Mouse (Mus musculus): ENCODE results near the gene Zkscan14. TPM values are rescaled to one million over a fixed set of nuclear protein-coding genes. Genes with fewer than 3 reads are reported as not detected.

The Zkscan14 gene
- polyA plus RNA-seq, 1 experiment, result 2.0 TPM

- TF ChIP-seq CTCF (IDR thresholded peaks at IDR 0.05; ENCODE audit: control insufficient read depth, insufficient read depth, insufficient read length), result no peak
- no peak for TF ChIP-seq CEBPB (IDR thresholded peaks at IDR 0.05; ENCODE audit: low read depth)
- TF ChIP-seq MYOD1 (IDR thresholded peaks at IDR 0.05; ENCODE audit: control insufficient read depth, insufficient read length, low read depth), result no peak
- no peak for TF ChIP-seq USF1 (IDR thresholded peaks at IDR 0.05; ENCODE audit: low read depth)
- no peak for TF ChIP-seq MYOG (IDR thresholded peaks at IDR 0.05; ENCODE audit: control insufficient read depth, extremely low read depth, insufficient read length)
- TF ChIP-seq FOSL1 (IDR thresholded peaks at IDR 0.05; ENCODE audit: insufficient read depth, low read length, poor library complexity, severe bottlenecking), result no peak
- TF ChIP-seq MAX (IDR thresholded peaks at IDR 0.05), result no peak
- no peak overlapping the region for H3K4me3 ChIP-seq (ENCODE audit: insufficient read depth, poor library complexity, severe bottlenecking)
- no peak overlapping the region for H3ac ChIP-seq (ENCODE audit: control insufficient read depth, insufficient read length, low read depth)
- no peaks in the 10 kb centered on the region for H3K79me2 ChIP-seq (ENCODE audit: control insufficient read depth, insufficient read depth)
- H3K27me3 ChIP-seq (ENCODE audit: control insufficient read depth, insufficient read depth, insufficient read length), result no peaks in the 10 kb centered on the region
- no peaks in the 10 kb centered on the region for H3K79me3 ChIP-seq (ENCODE audit: low read depth)
- peaks cover 4% of the 10 kb centered on the region for H3K36me3 ChIP-seq (ENCODE audit: control insufficient read depth, insufficient read depth)
Measured at GRCm38 (mm10) chr5:145218671-145219070, 17.0 kb upstream of the Zkscan14 start.

DNA sequence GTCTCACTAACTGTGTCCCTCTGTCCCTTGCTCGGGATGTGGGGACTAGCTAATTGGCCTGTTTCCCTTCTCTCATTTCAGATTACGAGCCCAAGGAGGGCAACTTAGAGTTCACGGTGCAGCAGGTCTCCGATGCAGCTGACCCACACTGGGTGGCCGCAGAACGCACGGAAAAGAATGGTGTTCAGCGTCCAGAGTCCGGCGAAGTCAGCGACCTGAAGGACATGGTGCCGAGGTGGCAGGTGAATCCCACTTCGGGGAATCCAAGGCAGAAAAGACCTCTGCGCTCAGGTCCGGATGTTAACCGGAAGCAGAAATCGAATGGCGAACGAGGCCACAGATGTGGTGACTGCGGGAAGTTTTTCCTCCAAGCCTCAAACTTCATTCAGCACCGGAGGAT lies 16.5 kb upstream of the Zkscan14 start:
- TF ChIP-seq CEBPB (IDR thresholded peaks at IDR 0.05; ENCODE audit: low read depth), result no peak
- peaks cover 4% of the 10 kb centered on the region for H3K36me3 ChIP-seq (ENCODE audit: control insufficient read depth, insufficient read depth)

DNA sequence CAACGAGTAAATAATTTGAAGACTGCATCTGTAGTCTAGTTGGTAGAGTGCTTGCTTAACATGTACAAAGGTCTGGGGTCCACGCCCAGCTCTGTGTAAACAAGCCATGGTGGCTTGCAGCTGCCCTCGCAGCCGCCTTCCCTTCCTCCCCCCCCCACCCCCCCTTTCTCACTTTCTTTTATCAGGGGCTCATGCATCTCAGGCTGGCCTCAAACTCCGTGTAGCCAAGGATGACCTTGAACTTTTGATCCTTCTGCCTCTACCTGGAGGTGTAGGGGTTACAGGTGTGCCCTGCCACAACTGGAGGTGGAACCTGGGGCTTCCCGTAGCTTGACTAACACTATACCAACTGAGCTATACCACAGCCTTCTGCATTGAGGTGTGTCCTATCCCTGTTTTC lies 16.1 kb upstream of the Zkscan14 start:
- TF ChIP-seq MYOD1 (IDR thresholded peaks at IDR 0.05; ENCODE audit: control insufficient read depth, insufficient read length, low read depth) (no peak), MYOG (IDR thresholded peaks at IDR 0.05; ENCODE audit: control insufficient read depth, extremely low read depth, insufficient read length) (no peak), CEBPB (IDR thresholded peaks at IDR 0.05; ENCODE audit: low read depth) (no peak), USF1 (IDR thresholded peaks at IDR 0.05; ENCODE audit: low read depth) (no peak), MAX (IDR thresholded peaks at IDR 0.05) (no peak), CTCF (IDR thresholded peaks at IDR 0.05; ENCODE audit: control insufficient read depth, insufficient read depth, insufficient read length) (no peak), FOSL1 (IDR thresholded peaks at IDR 0.05; ENCODE audit: insufficient read depth, low read length, poor library complexity, severe bottlenecking) (no peak)
- H3K27me3 ChIP-seq (ENCODE audit: control insufficient read depth, insufficient read depth, insufficient read length), result no peaks in the 10 kb centered on the region
- H3ac ChIP-seq (ENCODE audit: control insufficient read depth, insufficient read length, low read depth), result no peak overlapping the region
- H3K4me3 ChIP-seq (ENCODE audit: insufficient read depth, poor library complexity, severe bottlenecking), result no peak overlapping the region
- H3K79me3 ChIP-seq (ENCODE audit: low read depth), result no peaks in the 10 kb centered on the region
- H3K36me3 ChIP-seq (ENCODE audit: control insufficient read depth, insufficient read depth), result peaks cover 4% of the 10 kb centered on the region
- H3K79me2 ChIP-seq (ENCODE audit: control insufficient read depth, insufficient read depth), result no peaks in the 10 kb centered on the region

More for the DNA sequence above, 16.5 kb upstream of the Zkscan14 start:
- Histone ChIP-seq H3K79me2 (ENCODE audit: control insufficient read depth, insufficient read depth) (no peaks in the 10 kb centered on the region), H3K79me3 (ENCODE audit: low read depth) (no peaks in the 10 kb centered on the region), H3ac (ENCODE audit: control insufficient read depth, insufficient read length, low read depth) (no peak overlapping the region), H3K27me3 (ENCODE audit: control insufficient read depth, insufficient read depth, insufficient read length) (no peaks in the 10 kb centered on the region), H3K4me3 (ENCODE audit: insufficient read depth, poor library complexity, severe bottlenecking) (no peak overlapping the region)

- Histone ChIP-seq H3K27me3 (ENCODE audit: control insufficient read depth, insufficient read depth, insufficient read length) (no peaks in the 10 kb centered on the region), H3K36me3 (ENCODE audit: control insufficient read depth, insufficient read depth) (no peaks in the 10 kb centered on the region), H3K79me3 (ENCODE audit: low read depth) (peaks cover 1% of the 10 kb centered on the region), H3K79me2 (ENCODE audit: control insufficient read depth, insufficient read depth) (no peaks in the 10 kb centered on the region), H3K4me3 (ENCODE audit: insufficient read depth, poor library complexity, severe bottlenecking) (no peak overlapping the region), H3ac (ENCODE audit: control insufficient read depth, insufficient read length, low read depth) (no peak overlapping the region)
- TF ChIP-seq USF1 (IDR thresholded peaks at IDR 0.05; ENCODE audit: low read depth) (no peak), MYOD1 (IDR thresholded peaks at IDR 0.05; ENCODE audit: control insufficient read depth, insufficient read length, low read depth) (no peak), MYOG (IDR thresholded peaks at IDR 0.05; ENCODE audit: control insufficient read depth, extremely low read depth, insufficient read length) (no peak), FOSL1 (IDR thresholded peaks at IDR 0.05; ENCODE audit: insufficient read depth, low read length, poor library complexity, severe bottlenecking) (no peak), MAX (IDR thresholded peaks at IDR 0.05) (no peak), CEBPB (IDR thresholded peaks at IDR 0.05; ENCODE audit: low read depth) (no peak), CTCF (IDR thresholded peaks at IDR 0.05; ENCODE audit: control insufficient read depth, insufficient read depth, insufficient read length) (no peak)
Measured at GRCm38 (mm10) chr5:145214679-145215078, 13.0 kb upstream of the Zkscan14 start.

DNA sequence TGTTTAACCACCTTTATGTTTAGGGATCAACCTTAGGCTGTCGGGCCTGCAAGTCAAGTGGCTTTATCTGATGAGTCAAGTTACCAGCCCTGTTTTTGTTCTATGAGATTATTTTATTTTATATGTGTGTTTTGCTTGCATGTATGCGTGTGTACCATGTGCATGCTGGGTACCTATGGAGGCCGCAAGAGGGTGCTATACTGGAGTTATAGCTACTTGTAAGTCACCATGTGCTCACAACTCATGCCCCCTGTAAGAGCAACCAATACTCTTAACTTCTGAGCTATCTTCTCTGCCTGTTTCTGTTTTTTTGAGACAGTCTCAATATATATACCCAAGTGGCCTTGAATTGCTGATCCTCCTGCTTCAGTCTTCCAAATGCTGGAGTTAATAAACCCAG lies 11.8 kb upstream of the Zkscan14 start:
- no peak overlapping the region for H3ac ChIP-seq (ENCODE audit: control insufficient read depth, insufficient read length, low read depth)
- no peak overlapping the region for H3K4me3 ChIP-seq (ENCODE audit: insufficient read depth, poor library complexity, severe bottlenecking)
- H3K27me3 ChIP-seq (ENCODE audit: control insufficient read depth, insufficient read depth, insufficient read length), result no peaks in the 10 kb centered on the region
- H3K79me3 ChIP-seq (ENCODE audit: low read depth), result peaks cover 2% of the 10 kb centered on the region
- no peaks in the 10 kb centered on the region for H3K79me2 ChIP-seq (ENCODE audit: control insufficient read depth, insufficient read depth)
- H3K36me3 ChIP-seq (ENCODE audit: control insufficient read depth, insufficient read depth), result no peaks in the 10 kb centered on the region
- no peak for TF ChIP-seq MYOD1 (IDR thresholded peaks at IDR 0.05; ENCODE audit: control insufficient read depth, insufficient read length, low read depth)
- TF ChIP-seq CTCF (IDR thresholded peaks at IDR 0.05; ENCODE audit: control insufficient read depth, insufficient read depth, insufficient read length), result no peak
- no peak for TF ChIP-seq MAX (IDR thresholded peaks at IDR 0.05)
- TF ChIP-seq USF1 (IDR thresholded peaks at IDR 0.05; ENCODE audit: low read depth), result no peak
- TF ChIP-seq FOSL1 (IDR thresholded peaks at IDR 0.05; ENCODE audit: insufficient read depth, low read length, poor library complexity, severe bottlenecking), result no peak
- no peak for TF ChIP-seq CEBPB (IDR thresholded peaks at IDR 0.05; ENCODE audit: low read depth)
- no peak for TF ChIP-seq MYOG (IDR thresholded peaks at IDR 0.05; ENCODE audit: control insufficient read depth, extremely low read depth, insufficient read length)

GRCm38 (mm10) chr5:145212216-145212615 lies 10.5 kb upstream of the Zkscan14 start:
- Histone ChIP-seq H3K79me2 (ENCODE audit: control insufficient read depth, insufficient read depth) (no peaks in the 10 kb centered on the region), H3K79me3 (ENCODE audit: low read depth) (peaks cover 2% of the 10 kb centered on the region), H3K36me3 (ENCODE audit: control insufficient read depth, insufficient read depth) (peaks cover 3% of the 10 kb centered on the region), H3K27me3 (ENCODE audit: control insufficient read depth, insufficient read depth, insufficient read length) (no peaks in the 10 kb centered on the region), H3ac (ENCODE audit: control insufficient read depth, insufficient read length, low read depth) (no peak overlapping the region), H3K4me3 (ENCODE audit: insufficient read depth, poor library complexity, severe bottlenecking) (no peak overlapping the region)
- TF ChIP-seq CTCF (IDR thresholded peaks at IDR 0.05; ENCODE audit: control insufficient read depth, insufficient read depth, insufficient read length) (no peak), MYOG (IDR thresholded peaks at IDR 0.05; ENCODE audit: control insufficient read depth, extremely low read depth, insufficient read length) (no peak), MAX (IDR thresholded peaks at IDR 0.05) (no peak), MYOD1 (IDR thresholded peaks at IDR 0.05; ENCODE audit: control insufficient read depth, insufficient read length, low read depth) (no peak), CEBPB (IDR thresholded peaks at IDR 0.05; ENCODE audit: low read depth) (no peak), USF1 (IDR thresholded peaks at IDR 0.05; ENCODE audit: low read depth) (no peak), FOSL1 (IDR thresholded peaks at IDR 0.05; ENCODE audit: insufficient read depth, low read length, poor library complexity, severe bottlenecking) (no peak)

All from C2C12 (cell line).